In the genomic region with DNA sequence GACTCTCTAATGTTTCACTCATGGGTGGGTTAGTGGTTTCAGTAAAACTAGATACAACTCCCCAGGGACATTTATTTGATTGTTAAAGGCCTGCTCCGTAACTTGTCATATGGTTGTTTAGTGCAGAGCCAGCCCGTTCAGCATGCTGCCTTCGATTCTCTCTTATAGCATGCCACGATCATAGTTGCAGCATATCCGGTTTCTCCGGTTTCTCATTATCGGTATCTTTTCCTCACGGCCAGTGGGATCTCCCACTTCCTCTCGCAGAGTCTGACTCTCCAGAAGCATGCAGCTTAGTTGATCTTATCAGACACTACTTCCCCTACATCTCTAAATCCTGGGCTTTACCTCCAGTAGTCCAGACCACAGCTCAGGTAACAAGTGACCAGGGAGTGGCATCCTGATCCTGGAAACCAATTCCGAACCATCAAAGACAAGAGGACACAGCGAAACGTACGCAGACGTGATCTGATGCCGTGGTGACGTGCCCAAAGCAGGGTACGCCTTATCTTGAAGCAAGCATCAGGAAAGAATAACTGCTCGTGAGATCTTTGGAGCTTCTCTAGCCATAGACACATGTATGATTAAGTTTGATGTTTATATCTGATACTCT, we compare ENCODE assay signal across 11 mouse cellular contexts.
DNase-seq lines count a peak whose midpoint lies in the region; ATAC-seq and TF ChIP-seq lines count a peak whose summit lies in the region.
"Had no signal": no experiment of that assay in that cellular context is flagged by ENCODE, and none has a peak within 500 bp of the region (broad histone marks: within the 10 kb centered on the region; RNA-seq: fewer than 3 reads in every experiment).

No protein-coding gene starts in this region.

- WGBS in heart, adult 2 months, result 39% methylated on average over 18 of the region's 18 CpGs
- 57% methylated on average over 18 of the region's 18 CpGs for WGBS in heart, embryonic 10.5 days
- WGBS in neural tube, embryonic 14.5 days, result 82% methylated on average over 18 of the region's 18 CpGs
- 9% methylated on average over 18 of the region's 18 CpGs for WGBS in liver, embryonic 13.5 days (ENCODE audit: insufficient replicate concordance)
- 40% methylated on average over 18 of the region's 18 CpGs for WGBS in small intestine, adult 2 months
- 73% methylated on average over 18 of the region's 18 CpGs for WGBS in neural tube, embryonic 15.5 days

- no peaks in the 10 kb centered on the region for H3K79me2 ChIP-seq in heart, adult 2 months (replicated peaks; ENCODE audit: control insufficient read depth, insufficient read depth, low read length)

- H3K36me3 ChIP-seq in heart, adult 2 months (ENCODE audit: control insufficient read depth, insufficient read depth, low read length), result no peaks in the 10 kb centered on the region
- H3K36me3 ChIP-seq in heart, embryonic 10.5 days, result no peaks in the 10 kb centered on the region
- H3K36me3 ChIP-seq in neural tube, embryonic 14.5 days (ENCODE audit: control insufficient read depth, insufficient read depth, low read length), result no peaks in the 10 kb centered on the region
- no peaks in the 10 kb centered on the region for H3K36me3 ChIP-seq in liver, embryonic 13.5 days
- no peaks in the 10 kb centered on the region for H3K36me3 ChIP-seq in small intestine, adult 2 months (ENCODE audit: control insufficient read depth, insufficient read depth, low read length)
- H3K36me3 ChIP-seq in neural tube, embryonic 15.5 days, result no peaks in the 10 kb centered on the region
- H3K36me3 ChIP-seq: midbrain, embryonic 15.5 days had no signal

- H3K27ac ChIP-seq in heart, adult 2 months, result no peak overlapping the region
- no peak overlapping the region for H3K27ac ChIP-seq in heart, embryonic 10.5 days
- no peak overlapping the region for H3K27ac ChIP-seq in neural tube, embryonic 14.5 days (ENCODE audit: low read depth, low read length)
- H3K27ac ChIP-seq in liver, embryonic 13.5 days, result peak overlapping the region; percentile 23; the same call in 1 of the 2 replicates
- 0 out of 2 replicates have a peak overlapping the region, but pooled peaks have one; percentile 0 for H3K27ac ChIP-seq in small intestine, adult 2 months (ENCODE audit: insufficient read depth, low read depth, low read length)
- H3K27ac ChIP-seq in neural tube, embryonic 15.5 days (replicated peaks), result no peak overlapping the region
- H3K27ac ChIP-seq: midbrain, embryonic 15.5 days had no signal

- H3K27me3 ChIP-seq in heart, adult 2 months (ENCODE audit: control insufficient read depth, insufficient read depth, low read length), result no peaks in the 10 kb centered on the region
- no peaks in the 10 kb centered on the region for H3K27me3 ChIP-seq in heart, embryonic 10.5 days (ENCODE audit: insufficient read depth, poor library complexity, severe bottlenecking)
- H3K27me3 ChIP-seq in neural tube, embryonic 14.5 days (ENCODE audit: control insufficient read depth, insufficient read depth, low read length), result no peaks in the 10 kb centered on the region
- H3K27me3 ChIP-seq in liver, embryonic 13.5 days, result no peaks in the 10 kb centered on the region
- no peaks in the 10 kb centered on the region for H3K27me3 ChIP-seq in small intestine, adult 2 months (ENCODE audit: control insufficient read depth, insufficient read depth, low read length)
- no peaks in the 10 kb centered on the region for H3K27me3 ChIP-seq in neural tube, embryonic 15.5 days (replicated peaks)
- H3K27me3 ChIP-seq: midbrain, embryonic 15.5 days had no signal

- no peak for DNase-seq in heart, adult 2 months
- DNase-seq in heart, embryonic 10.5 days (ENCODE audit: low spot score), result no peak
- DNase-seq in neural tube, embryonic 10.5 days (ENCODE audit: extremely low spot score, low spot score), result no peak
- DNase-seq in liver, embryonic 13.5 days, result no peak
- no peak for DNase-seq in cerebellum, postnatal 10 days
- DNase-seq: B cell, adult 2 months; kidney, adult 18-20 months had no signal

- no peak for TF ChIP-seq POLR2A in heart, adult 2 months (IDR thresholded peaks at IDR 0.05; ENCODE audit: insufficient read depth, low read depth, low read length)
- no peak for TF ChIP-seq POLR2A in small intestine, adult 2 months (IDR thresholded peaks at IDR 0.05; ENCODE audit: low read depth, low read length)

- TF ChIP-seq EP300 in heart, adult 2 months (IDR thresholded peaks at IDR 0.05; ENCODE audit: insufficient read depth, low read depth, low read length), result no peak

- H3K4me1 ChIP-seq in heart, adult 2 months (ENCODE audit: control insufficient read depth, insufficient read depth, low read length), result peaks cover 4% of the 10 kb centered on the region
- peaks cover 31% of the 10 kb centered on the region for H3K4me1 ChIP-seq in heart, embryonic 10.5 days
- no peaks in the 10 kb centered on the region for H3K4me1 ChIP-seq in neural tube, embryonic 14.5 days (ENCODE audit: control insufficient read depth, insufficient read depth, low read length)
- peaks cover 27% of the 10 kb centered on the region for H3K4me1 ChIP-seq in liver, embryonic 13.5 days (replicated peaks)
- peaks cover 13% of the 10 kb centered on the region; the same call in 1 of the 2 replicates for H3K4me1 ChIP-seq in small intestine, adult 2 months (ENCODE audit: control insufficient read depth, insufficient read depth, insufficient read length, low read length)
- H3K4me1 ChIP-seq in neural tube, embryonic 15.5 days, result peaks cover 19% of the 10 kb centered on the region; the same call in 1 of the 2 replicates

- no peaks in the 10 kb centered on the region for H3K9me3 ChIP-seq in heart, embryonic 10.5 days
- H3K9me3 ChIP-seq in neural tube, embryonic 14.5 days (ENCODE audit: control insufficient read depth, low read length), result no peaks in the 10 kb centered on the region
- no peaks in the 10 kb centered on the region for H3K9me3 ChIP-seq in liver, embryonic 13.5 days (replicated peaks)
- H3K9me3 ChIP-seq in neural tube, embryonic 15.5 days (replicated peaks), result no peaks in the 10 kb centered on the region
- H3K9me3 ChIP-seq: midbrain, embryonic 15.5 days had no signal

- H3K9ac ChIP-seq in heart, adult 2 months (ENCODE audit: low read depth, low read length), result no peak overlapping the region
- no peak overlapping the region for H3K9ac ChIP-seq in neural tube, embryonic 14.5 days (replicated peaks; ENCODE audit: low read depth, low read length)
- no peak overlapping the region for H3K9ac ChIP-seq in liver, embryonic 13.5 days
- H3K9ac ChIP-seq in neural tube, embryonic 15.5 days (replicated peaks), result no peak overlapping the region
- H3K9ac ChIP-seq: midbrain, embryonic 15.5 days had no signal

- no peak overlapping the region for H3K4me2 ChIP-seq in neural tube, embryonic 14.5 days (ENCODE audit: low read depth, low read length)
- peak overlapping the region; percentile 45 for H3K4me2 ChIP-seq in liver, embryonic 13.5 days
- H3K4me2 ChIP-seq in neural tube, embryonic 15.5 days, result no peak overlapping the region
- H3K4me2 ChIP-seq: midbrain, embryonic 15.5 days had no signal

- intact Hi-C loops in heart, adult 2 months (cut with DNase I), result loop anchor here (5.0 kb wide), 1 partner anchor 500 kb away; no protein-coding TSS in a partner anchor

- TF ChIP-seq CTCF in heart, adult 2 months (IDR thresholded peaks at IDR 0.05), result no peak
- no peak for TF ChIP-seq CTCF in small intestine, adult 2 months (IDR thresholded peaks at IDR 0.05; ENCODE audit: extremely low read depth, insufficient read length, insufficient replicate concordance, low read depth, low read length)

- peak overlapping the region; percentile 8; the same call in 1 of the 2 replicates for H3K4me3 ChIP-seq in heart, adult 2 months
- no peak overlapping the region for H3K4me3 ChIP-seq in heart, embryonic 10.5 days
- no peak overlapping the region for H3K4me3 ChIP-seq in neural tube, embryonic 14.5 days (ENCODE audit: low read depth, low read length)
- no peak overlapping the region for H3K4me3 ChIP-seq in liver, embryonic 13.5 days (replicated peaks)
- no peak overlapping the region for H3K4me3 ChIP-seq in small intestine, adult 2 months (ENCODE audit: low read depth, low read length)
- no peak overlapping the region for H3K4me3 ChIP-seq in neural tube, embryonic 15.5 days (replicated peaks)
- H3K4me3 ChIP-seq: midbrain, embryonic 15.5 days had no signal

- peak; percentile 28; the same call in 1 of the 2 replicates for ATAC-seq in neural tube, embryonic 14.5 days (ENCODE audit: low read depth)
- ATAC-seq in liver, embryonic 13.5 days (ENCODE audit: low read depth), result 0 out of 2 replicates have a peak, but pooled peaks have one; percentile 16
- no peak for ATAC-seq in neural tube, embryonic 15.5 days (ENCODE audit: low FRiP score)
- ATAC-seq: midbrain, embryonic 15.5 days had no signal

Comparison
In these comparisons a context has a peak if more than half of its experiments do, and no peak if none do; other contexts are left out.
1. H3K27ac ChIP-seq: peak in liver, embryonic 13.5 days (single experiment) and small intestine, adult 2 months (single experiment); none in heart, adult 2 months (single experiment), heart, embryonic 10.5 days (single experiment), neural tube, embryonic 14.5 days (single experiment) and neural tube, embryonic 15.5 days (single experiment).